Mouse (Mus musculus) embryonic facial prominence, embryonic 14.5 days (tissue): ENCODE results near the gene Riiad1. TPM values are rescaled to one million over a fixed set of nuclear protein-coding genes. Genes with fewer than 3 reads are reported as not detected.

Source experiments
- ATAC-seq: fragments of 200-750 bp; cut with Nextera tagmentation; 2 replicates; pipeline ENCODE4 v1.8.0; 2017; ENCODE audit warnings: low read depth, moderate number of reproducible peaks, moderate TSS enrichment
- DNase-seq: peaks from one replicate; pipeline ENCODE4 v3.0.0-alpha.2; 2015; ENCODE audit warnings: low spot score
- H3K27ac ChIP-seq: fragments of 300-500 bp; sonication (generic); replicated peaks from 2 replicates; pipeline ENCODE4 v1.5.1; 2014; ENCODE audit warnings: low read depth, mild to moderate bottlenecking, low read length, moderate library complexity
- H3K27me3 ChIP-seq: fragments of 300-500 bp; sonication (generic); replicated peaks from 2 replicates; pipeline ENCODE4 v1.6.1; 2014; ENCODE audit warnings: low read length; ENCODE audit not compliant: control insufficient read depth, insufficient read depth
- H3K36me3 ChIP-seq: fragments of 300-500 bp; sonication (generic); 2 replicates; pipeline ENCODE4 v1.6.1; 2014; ENCODE audit warnings: low read length, mixed read lengths; ENCODE audit not compliant: control insufficient read depth, insufficient read depth
- H3K4me1 ChIP-seq: fragments of 300-500 bp; sonication (generic); 2 replicates; pipeline ENCODE4 v1.6.1; 2014; ENCODE audit warnings: antibody characterized with exemption, low read length; ENCODE audit not compliant: control insufficient read depth, insufficient read depth
- H3K4me2 ChIP-seq: fragments of 300-500 bp; sonication (generic); 2 replicates; pipeline ENCODE4 v1.6.1; 2014; ENCODE audit warnings: low read depth, mild to moderate bottlenecking, low read length, moderate library complexity, mixed read lengths
- H3K4me3 ChIP-seq: fragments of 300-500 bp; sonication (generic); 2 replicates; pipeline ENCODE4 v1.5.1; 2014; ENCODE audit warnings: low read depth, mild to moderate bottlenecking, low read length
- H3K9ac ChIP-seq: fragments of 300-500 bp; sonication (generic); 2 replicates; pipeline ENCODE4 v1.6.1; 2014; ENCODE audit warnings: low read depth, mild to moderate bottlenecking, low read length, moderate library complexity, mixed read lengths
- H3K9me3 ChIP-seq: fragments of 300-500 bp; sonication (generic); 2 replicates; pipeline ENCODE4 v1.6.1; 2016; ENCODE audit warnings: low read length; ENCODE audit not compliant: control insufficient read depth
- WGBS: fragments of 180-500 bp; shearing (Covaris S2); extraction: QIAGEN DNeasy Blood & Tissue Kit; methylation state at CpG from one replicate; pipeline ENCODE4 v1.1.7; 2014; 5-methylcytosine and 5-hydroxymethylcytosine counted together
- polyA plus RNA-seq: library from polyadenylated mRNA; unstranded; fragments of >200 nt; fragmentation: Nextera tagmentation; extraction: Ambion mirVana; gene quantifications from 2 replicates; pipeline ENCODE4 v1.2.1, GENCODE M21; 2014

The Riiad1 gene
- polyA plus RNA-seq, 1 experiment from 2014 or later, result 17.2 TPM

DNA sequence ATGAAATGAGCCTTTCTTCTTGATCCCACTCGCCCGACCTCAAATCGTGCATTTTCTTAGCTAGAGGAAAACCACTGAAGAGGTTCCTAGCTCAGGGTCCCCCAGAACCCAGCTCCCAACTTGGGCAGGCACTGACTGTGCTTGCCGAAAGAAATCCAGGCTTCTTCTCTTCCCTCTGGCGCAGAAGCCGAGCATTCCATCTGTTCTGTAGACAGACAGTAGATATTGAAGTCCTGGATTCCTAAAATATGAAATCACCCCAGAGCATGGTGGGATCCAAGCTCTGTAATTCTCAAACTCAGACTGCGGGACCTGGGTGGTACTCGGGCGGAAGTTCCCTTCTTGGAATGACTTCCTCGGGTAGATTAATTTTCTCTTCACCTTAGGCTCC lies 7.0 kb downstream of the Riiad1 start:
- Histone ChIP-seq H3K4me2 (0 out of 2 replicates have a peak overlapping the region, but pooled peaks have one; percentile 47), H3K9me3 (no peaks in the 10 kb centered on the region), H3K4me3 (no peak overlapping the region; the same call in 1 of the 2 replicates), H3K4me1 (peaks cover 4% of the 10 kb centered on the region; the same call in 1 of the 2 replicates), H3K9ac (0 out of 2 replicates have a peak overlapping the region, but pooled peaks have one; percentile 14), H3K36me3 (no peaks in the 10 kb centered on the region), H3K27me3 (no peaks in the 10 kb centered on the region), H3K27ac (no peak overlapping the region; the same call in 1 of the 2 replicates)
- ATAC-seq (no peak), DNase-seq (no peak)
- WGBS, result 36% methylated on average over 10 of the region's 10 CpGs

DNA sequence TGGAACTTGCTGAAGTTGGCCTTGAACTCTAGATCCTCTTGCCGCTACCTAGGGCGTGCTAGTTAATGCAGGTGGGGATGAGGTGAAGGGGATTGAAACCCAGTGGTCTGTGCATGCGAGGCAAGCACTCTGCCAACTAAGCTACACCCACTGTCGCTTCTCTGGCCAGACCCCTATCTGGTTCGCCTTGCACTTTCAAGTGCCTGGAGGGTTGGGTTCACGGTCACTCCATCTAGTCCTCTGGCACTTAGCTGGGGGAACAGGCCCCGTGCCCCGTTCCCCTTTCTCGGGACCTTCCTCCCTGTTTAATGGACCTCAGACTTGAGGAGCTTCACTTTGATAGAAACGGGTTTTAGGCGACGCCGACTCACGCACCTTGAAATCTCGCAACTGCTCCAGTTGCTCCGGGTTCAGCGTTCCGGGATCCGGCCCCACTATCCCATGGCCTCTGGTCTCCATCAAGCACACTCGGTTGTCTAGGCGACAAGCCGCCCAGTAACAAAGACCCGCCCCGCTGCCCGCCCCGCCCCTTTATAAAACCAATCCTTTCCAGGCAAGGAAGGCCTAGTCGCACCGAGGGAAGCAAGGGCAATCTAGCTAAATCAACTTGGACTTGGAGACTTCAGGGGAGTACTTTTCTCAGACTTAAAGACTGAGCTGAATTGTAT lies 7.6 kb downstream of the Riiad1 start:
- H3K36me3 ChIP-seq, result no peaks in the 10 kb centered on the region
- H3K9ac ChIP-seq, result peak overlapping the region; percentile 14; the same call in 1 of the 2 replicates
- H3K9me3 ChIP-seq, result no peaks in the 10 kb centered on the region
- WGBS, result 14% methylated on average over 28 of the region's 28 CpGs
- peak overlapping the region; percentile 18; the same call in 1 of the 2 replicates for H3K4me3 ChIP-seq
- H3K4me1 ChIP-seq, result 0 out of 2 replicates have a peak, but pooled peaks cover 4% of the 10 kb centered on the region
- no peaks in the 10 kb centered on the region for H3K27me3 ChIP-seq
- no peak overlapping the region; the same call in none of the 2 replicates for H3K27ac ChIP-seq
- ATAC-seq, result peak; percentile 75
- peak; percentile 74 for DNase-seq
- H3K4me2 ChIP-seq, result peak overlapping the region; percentile 47

DNA sequence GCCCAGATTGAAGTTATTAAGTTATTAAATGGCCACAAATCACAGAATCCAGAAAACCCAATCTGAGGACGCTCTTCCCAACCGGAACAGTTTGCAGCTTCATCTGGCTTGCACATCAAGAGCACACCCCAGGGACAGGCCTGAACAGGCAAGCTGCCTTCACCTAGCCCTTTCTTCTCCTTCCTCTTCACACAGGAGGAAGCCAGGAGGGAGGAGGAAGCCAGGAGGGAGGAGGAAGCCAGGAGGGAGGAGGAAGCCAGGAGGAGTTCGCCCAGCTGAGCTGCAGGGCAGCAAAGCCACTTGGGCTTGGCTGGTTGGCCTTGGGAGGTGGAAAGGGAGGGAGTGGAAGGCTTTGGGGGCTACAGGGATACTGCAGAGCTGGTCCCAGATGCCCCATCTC lies 11.2 kb downstream of the Riiad1 start:
- Histone ChIP-seq H3K27ac (no peak overlapping the region), H3K36me3 (no peaks in the 10 kb centered on the region), H3K4me2 (no peak overlapping the region), H3K9me3 (no peaks in the 10 kb centered on the region), H3K9ac (peak overlapping the region; percentile 25; the same call in 1 of the 2 replicates), H3K27me3 (no peaks in the 10 kb centered on the region), H3K4me1 (0 out of 2 replicates have a peak, but pooled peaks cover 4% of the 10 kb centered on the region), H3K4me3 (no peak overlapping the region)
- 17% methylated on average over 3 of the region's 3 CpGs for WGBS
- ATAC-seq (no peak), DNase-seq (peak; percentile 46)

DNA sequence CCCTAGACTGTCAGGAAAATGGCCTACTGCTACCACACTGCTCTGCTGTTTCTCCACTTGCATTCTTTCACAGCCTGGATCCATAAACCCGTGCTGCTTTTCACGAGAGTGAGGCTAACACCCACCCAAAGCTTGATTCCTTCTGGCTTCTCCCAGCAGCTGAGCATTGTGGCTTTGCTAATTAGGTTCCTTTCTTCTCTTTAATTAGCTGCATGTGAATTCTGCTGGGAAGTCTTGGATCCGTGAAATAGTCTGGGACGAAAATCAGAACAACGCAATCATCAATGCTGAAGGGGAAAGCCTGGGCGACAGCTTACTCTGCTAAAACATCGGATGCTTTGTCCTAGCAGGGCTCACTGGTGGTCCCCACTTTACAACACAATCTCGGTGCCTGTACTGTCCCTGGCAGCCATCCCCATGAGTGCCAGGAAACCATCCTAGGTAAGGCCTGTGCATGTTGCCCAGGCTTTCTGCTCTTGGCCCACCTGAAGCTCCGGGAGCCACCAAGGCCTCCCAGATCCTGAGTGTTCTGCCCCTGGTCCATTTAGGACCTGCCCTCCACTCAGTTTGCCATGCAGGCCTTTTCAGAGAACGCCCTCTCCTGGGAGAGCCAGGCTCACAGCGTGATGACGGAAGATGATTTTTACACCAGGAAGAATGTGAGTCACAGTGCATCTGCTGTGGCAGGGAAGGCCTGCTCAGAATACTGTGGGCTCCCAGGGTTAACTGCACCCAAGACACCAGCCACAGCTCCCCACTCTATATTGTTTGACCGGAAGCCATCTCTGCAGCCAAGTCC lies 14.3 kb downstream of the Riiad1 start:
- no peak overlapping the region for H3K9ac ChIP-seq
- no peaks in the 10 kb centered on the region for H3K27me3 ChIP-seq
- no peaks in the 10 kb centered on the region for H3K9me3 ChIP-seq
- H3K4me1 ChIP-seq, result no peaks in the 10 kb centered on the region
- DNase-seq, result no peak
- no peak overlapping the region for H3K4me2 ChIP-seq
- H3K4me3 ChIP-seq, result no peak overlapping the region
- H3K36me3 ChIP-seq, result no peaks in the 10 kb centered on the region
- no peak overlapping the region for H3K27ac ChIP-seq
- whole genome bisulfite sequencing, result 65% methylated on average over 13 of the region's 13 CpGs
- ATAC-seq, result peak; percentile 26; the same call in 1 of the 2 replicates

DNA sequence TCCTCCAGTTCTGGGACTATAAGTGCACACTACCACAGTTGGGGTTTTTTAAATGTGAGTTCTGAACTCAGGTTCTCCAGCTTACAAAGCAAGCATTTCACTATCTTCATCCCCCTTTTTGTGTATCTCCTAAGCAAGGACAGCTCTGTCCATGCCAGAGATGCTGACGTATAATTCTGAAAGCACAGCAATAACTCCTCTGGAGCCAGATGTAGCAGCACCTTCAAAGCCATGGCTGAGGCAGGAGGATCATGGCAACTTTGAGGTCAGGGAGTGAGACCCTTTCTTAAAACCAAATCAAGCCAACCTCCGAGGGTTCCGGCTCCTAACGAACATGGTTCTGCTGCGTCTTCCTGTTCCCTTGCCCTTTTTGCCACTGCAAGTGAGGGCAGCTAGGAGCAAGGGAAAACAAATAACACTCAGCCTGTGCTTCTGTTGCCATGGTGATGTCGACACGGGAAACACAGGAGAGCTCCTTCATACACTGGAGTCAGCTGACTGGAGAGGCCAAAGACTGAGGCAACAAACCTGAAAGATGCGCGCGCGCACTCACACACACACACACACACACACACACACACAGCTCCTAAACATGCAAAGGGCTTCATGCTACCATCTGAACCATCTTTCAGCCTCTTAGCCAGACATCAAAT lies 16.1 kb downstream of the Riiad1 start:
- DNase-seq (peak; percentile 45), ATAC-seq (peak; percentile 49)
- Histone ChIP-seq H3K9ac (no peak overlapping the region), H3K4me2 (no peak overlapping the region), H3K4me3 (no peak overlapping the region), H3K9me3 (no peaks in the 10 kb centered on the region), H3K27ac (no peak overlapping the region), H3K36me3 (no peaks in the 10 kb centered on the region), H3K27me3 (no peaks in the 10 kb centered on the region), H3K4me1 (no peaks in the 10 kb centered on the region)
- 49% methylated on average over 11 of the region's 11 CpGs for WGBS

DNA sequence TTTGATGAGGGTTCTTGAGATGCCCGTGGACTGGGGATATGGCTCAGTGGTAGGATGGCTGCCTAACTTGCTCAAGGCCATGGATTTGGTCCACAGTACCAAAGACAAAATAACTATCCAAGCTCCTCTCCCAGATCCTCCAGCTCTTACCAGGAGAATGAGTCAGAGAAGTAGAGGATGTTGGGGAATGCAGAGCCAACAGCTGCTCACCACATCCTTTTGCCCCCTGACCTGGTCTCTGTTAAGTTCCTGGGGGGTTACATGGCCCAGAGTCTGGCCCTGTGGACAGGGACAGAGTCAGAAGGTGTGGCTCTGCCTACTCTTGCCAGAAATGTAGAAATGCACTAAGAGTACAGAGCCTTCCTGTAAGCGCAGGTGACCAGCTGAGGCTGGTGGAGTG lies 20.3 kb downstream of the Riiad1 start:
- H3K4me2 ChIP-seq, result no peak overlapping the region
- H3K27me3 ChIP-seq, result no peaks in the 10 kb centered on the region
- ATAC-seq (no peak), DNase-seq (no peak)
- H3K4me1 ChIP-seq, result no peaks in the 10 kb centered on the region
- H3K9ac ChIP-seq, result no peak overlapping the region
- H3K27ac ChIP-seq, result no peak overlapping the region
- 87% methylated on average over 2 of the region's 2 CpGs for WGBS
- H3K4me3 ChIP-seq, result no peak overlapping the region
- H3K9me3 ChIP-seq, result no peaks in the 10 kb centered on the region
- H3K36me3 ChIP-seq, result no peaks in the 10 kb centered on the region

DNA sequence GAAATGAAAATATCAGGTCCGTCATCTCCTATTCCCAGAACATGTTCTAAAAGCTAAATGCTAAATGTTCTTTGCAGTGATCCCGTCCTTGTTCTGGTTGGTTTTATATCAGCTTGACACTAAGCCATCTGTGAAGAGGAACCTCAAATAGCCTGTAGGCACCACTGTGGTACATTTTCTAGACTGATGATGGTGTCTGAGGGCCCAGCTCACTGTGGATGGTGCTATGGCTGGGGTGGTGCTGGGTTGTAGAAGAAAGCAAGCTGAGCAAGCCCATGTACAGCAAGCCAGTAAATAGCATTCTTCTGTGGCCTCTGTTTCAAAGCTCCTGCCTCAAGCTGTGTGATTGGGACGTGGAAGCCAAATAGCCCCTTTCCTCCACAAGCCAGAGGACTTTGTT lies 23.1 kb downstream of the Riiad1 start:
- 65% methylated on average over 3 of the region's 3 CpGs for WGBS
- Histone ChIP-seq H3K4me1 (no peaks in the 10 kb centered on the region), H3K4me3 (no peak overlapping the region), H3K9ac (no peak overlapping the region), H3K27me3 (no peaks in the 10 kb centered on the region), H3K27ac (no peak overlapping the region), H3K36me3 (no peaks in the 10 kb centered on the region), H3K9me3 (no peaks in the 10 kb centered on the region), H3K4me2 (peak overlapping the region; percentile 48)
- ATAC-seq (no peak), DNase-seq (no peak)

DNA sequence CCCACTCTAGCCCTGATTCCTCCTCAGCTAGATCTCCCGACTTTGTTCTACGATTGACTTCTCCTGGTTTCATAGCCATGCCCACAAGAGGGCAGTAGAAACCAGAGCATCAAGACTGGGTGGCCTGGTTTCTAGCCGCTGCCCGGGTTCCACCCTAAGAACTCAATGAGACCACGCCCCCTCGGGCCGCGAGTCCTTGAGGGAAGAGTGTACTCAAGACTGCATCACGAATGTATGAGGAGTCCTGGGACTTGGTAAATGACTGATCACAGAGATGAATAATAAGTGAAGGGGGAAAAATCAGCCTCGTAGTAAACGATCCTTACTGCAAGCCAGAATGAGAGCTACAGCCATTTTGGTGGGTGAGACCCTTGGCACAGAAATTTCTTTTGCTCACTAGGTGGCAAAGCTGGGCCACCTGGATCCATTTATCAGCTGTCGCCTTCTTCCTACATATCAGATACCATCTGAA lies 23.6 kb downstream of the Riiad1 start:
- H3K9me3 ChIP-seq, result no peaks in the 10 kb centered on the region
- H3K27ac ChIP-seq, result no peak overlapping the region
- ATAC-seq, result peak; percentile 94
- peak; percentile 98 for DNase-seq
- no peaks in the 10 kb centered on the region for H3K36me3 ChIP-seq
- peak overlapping the region; percentile 48 for H3K4me2 ChIP-seq
- H3K9ac ChIP-seq, result no peak overlapping the region
- 1% methylated on average over 12 of the region's 12 CpGs for WGBS
- H3K27me3 ChIP-seq, result no peaks in the 10 kb centered on the region
- H3K4me3 ChIP-seq, result peak overlapping the region; percentile 38
- H3K4me1 ChIP-seq, result no peaks in the 10 kb centered on the region
